Mouse (Mus musculus): ENCODE measurements around the gene Ceacam9. TPM values are rescaled to one million over a fixed set of nuclear protein-coding genes. Genes with fewer than 3 reads are reported as not detected.

Ceacam9 gene
- total and polyA plus RNA-seq, 3 experiments: not detected

DNA sequence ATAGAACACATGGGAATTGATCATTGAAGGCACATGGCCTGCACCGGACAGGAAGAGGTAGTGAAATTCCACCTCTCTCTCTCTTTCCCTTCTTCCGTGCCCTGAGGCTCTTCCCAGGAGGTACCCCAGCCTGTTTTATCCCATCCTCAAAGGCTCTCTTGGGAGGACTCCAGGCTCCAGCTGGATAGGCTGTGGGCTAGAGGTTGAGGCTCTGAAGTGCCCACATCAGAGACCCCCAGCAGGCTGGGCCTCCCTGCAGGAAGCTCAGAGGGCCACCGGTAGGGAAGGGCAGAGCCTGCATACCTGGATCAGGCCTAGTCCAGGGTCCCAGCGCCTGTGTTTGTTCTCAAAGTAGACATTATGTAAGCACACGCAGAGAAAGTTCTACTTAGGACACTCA lies 39.9 kb downstream of the Ceacam9 start:
- no peak overlapping the region for H3K4me3 ChIP-seq (ENCODE audit: control insufficient read depth in 1 of 2, insufficient read depth in 1 of 2, low read depth in 2 of 2, low read length in 2 of 2)
- no peaks in the 10 kb centered on the region for H3K4me1 ChIP-seq (ENCODE audit: control insufficient read depth in 1 of 2, insufficient read depth in 2 of 2, low read length in 2 of 2)
- no peak overlapping the region for H3K9ac ChIP-seq (ENCODE audit: control insufficient read depth, low read depth, low read length, poor library complexity, severe bottlenecking)
- no peaks in the 10 kb centered on the region for H3K36me3 ChIP-seq (ENCODE audit: control insufficient read depth in 1 of 2, insufficient read depth in 2 of 2, low read length in 2 of 2)
- no peaks in the 10 kb centered on the region for H3K79me2 ChIP-seq (ENCODE audit: control insufficient read depth, insufficient read depth, low read length, poor library complexity)
- no peaks in the 10 kb centered on the region for H3K27me3 ChIP-seq (ENCODE audit: control insufficient read depth in 1 of 2, insufficient read depth in 2 of 2, low read length in 2 of 2)
- no peak overlapping the region for H3K27ac ChIP-seq (ENCODE audit: control insufficient read depth, low read depth, low read length)
- no peak for DNase-seq (ENCODE audit: low read depth, low spot score)
- H3K9me3 ChIP-seq (replicated peaks; ENCODE audit: insufficient read depth, low read length): no peaks in the 10 kb centered on the region
- no peak for TF ChIP-seq TBP (IDR thresholded peaks at IDR 0.05; ENCODE audit: low read depth, low read length)
- TF ChIP-seq MAX (IDR thresholded peaks at IDR 0.05; ENCODE audit: low read length): no peak
- TF ChIP-seq MXI1 (IDR thresholded peaks at IDR 0.05; ENCODE audit: low read depth, low read length): no peak
- no peak for TF ChIP-seq NRF1 (IDR thresholded peaks at IDR 0.05; ENCODE audit: insufficient read depth, low read depth, low read length, poor library complexity, severe bottlenecking)
- TF ChIP-seq POLR2A (IDR thresholded peaks at IDR 0.05; ENCODE audit: control insufficient read depth in 1 of 2, insufficient read depth in 1 of 2, low read depth in 1 of 2, low read length in 2 of 2, poor library complexity in 1 of 2): no peak
- no peak for TF ChIP-seq ETS1 (IDR thresholded peaks at IDR 0.05; ENCODE audit: low read depth, low read length)
- no peak for TF ChIP-seq TCF12 (IDR thresholded peaks at IDR 0.05; ENCODE audit: low read depth, low read length)
- TF ChIP-seq BHLHE40 (IDR thresholded peaks at IDR 0.05; ENCODE audit: borderline replicate concordance, low read depth, low read length): no peak
- TF ChIP-seq SMC3 (IDR thresholded peaks at IDR 0.05; ENCODE audit: low read depth, low read length): no peak
- no peak for TF ChIP-seq GABPA (IDR thresholded peaks at IDR 0.05; ENCODE audit: low read depth, low read length)
- TF ChIP-seq MAZ (IDR thresholded peaks at IDR 0.05; ENCODE audit: low read depth, low read length): no peak
- TF ChIP-seq ZC3H11A (IDR thresholded peaks at IDR 0.05; ENCODE audit: low read depth, low read length): no peak
- no peak for TF ChIP-seq ZNF384 (IDR thresholded peaks at IDR 0.05; ENCODE audit: low read depth, low read length)
- no peak for TF ChIP-seq CTCF (IDR thresholded peaks at IDR 0.05 in 2 of 3, conservative IDR thresholded peaks at IDR 0.05 in 1 of 3; ENCODE audit: control insufficient read depth in 1 of 3, insufficient read depth in 1 of 3, low read depth in 2 of 3, low read length in 3 of 3, poor library complexity in 1 of 3, severe bottlenecking in 1 of 3)
- no peak for TF ChIP-seq HCFC1 (IDR thresholded peaks at IDR 0.05; ENCODE audit: low read depth, low read length)
- no peak for TF ChIP-seq MYC (IDR thresholded peaks at IDR 0.05; ENCODE audit: low read depth, low read length)
- TF ChIP-seq NELFE (IDR thresholded peaks at IDR 0.05; ENCODE audit: low read depth, low read length): no peak
- no peak for TF ChIP-seq E2F4 (IDR thresholded peaks at IDR 0.05; ENCODE audit: borderline replicate concordance, low read depth, low read length)
- TF ChIP-seq MYB (IDR thresholded peaks at IDR 0.05; ENCODE audit: low read depth, low read length): no peak
- TF ChIP-seq RCOR1 (IDR thresholded peaks at IDR 0.05; ENCODE audit: low read depth, low read length): no peak

GRCm38 (mm10) chr7:16763463-16764218 lies 41.9 kb downstream of the Ceacam9 start:
- TF ChIP-seq POLR2A (IDR thresholded peaks at IDR 0.05; ENCODE audit: control insufficient read depth in 1 of 2, insufficient read depth in 1 of 2, low read depth in 1 of 2, low read length in 2 of 2, poor library complexity in 1 of 2) (no peak), POLR2AphosphoS2 (IDR thresholded peaks at IDR 0.05; ENCODE audit: low read length) (no peak)
- Histone ChIP-seq H3K4me1 (ENCODE audit: control insufficient read depth in 1 of 2, insufficient read depth in 2 of 2, low read length in 2 of 2) (no peaks in the 10 kb centered on the region), H3K36me3 (ENCODE audit: control insufficient read depth in 1 of 2, insufficient read depth in 2 of 2, low read length in 2 of 2) (no peaks in the 10 kb centered on the region), H3K27me3 (ENCODE audit: control insufficient read depth in 1 of 2, insufficient read depth in 2 of 2, low read length in 2 of 2) (no peaks in the 10 kb centered on the region), H3K79me2 (ENCODE audit: control insufficient read depth, insufficient read depth, low read length, poor library complexity) (no peaks in the 10 kb centered on the region), H3K27ac (ENCODE audit: control insufficient read depth, low read depth, low read length) (no peak overlapping the region), H3K9ac (ENCODE audit: control insufficient read depth, low read depth, low read length, poor library complexity, severe bottlenecking) (no peak overlapping the region), H3K9me3 (replicated peaks; ENCODE audit: insufficient read depth, low read length) (no peaks in the 10 kb centered on the region), H3K4me3 (ENCODE audit: control insufficient read depth in 1 of 2, insufficient read depth in 1 of 2, low read depth in 2 of 2, low read length in 2 of 2) (no peak overlapping the region)
- DNase-seq (ENCODE audit: low read depth, low spot score): no peak
